Mouse (Mus musculus): ENCODE results near the gene Stra6.

DNA sequence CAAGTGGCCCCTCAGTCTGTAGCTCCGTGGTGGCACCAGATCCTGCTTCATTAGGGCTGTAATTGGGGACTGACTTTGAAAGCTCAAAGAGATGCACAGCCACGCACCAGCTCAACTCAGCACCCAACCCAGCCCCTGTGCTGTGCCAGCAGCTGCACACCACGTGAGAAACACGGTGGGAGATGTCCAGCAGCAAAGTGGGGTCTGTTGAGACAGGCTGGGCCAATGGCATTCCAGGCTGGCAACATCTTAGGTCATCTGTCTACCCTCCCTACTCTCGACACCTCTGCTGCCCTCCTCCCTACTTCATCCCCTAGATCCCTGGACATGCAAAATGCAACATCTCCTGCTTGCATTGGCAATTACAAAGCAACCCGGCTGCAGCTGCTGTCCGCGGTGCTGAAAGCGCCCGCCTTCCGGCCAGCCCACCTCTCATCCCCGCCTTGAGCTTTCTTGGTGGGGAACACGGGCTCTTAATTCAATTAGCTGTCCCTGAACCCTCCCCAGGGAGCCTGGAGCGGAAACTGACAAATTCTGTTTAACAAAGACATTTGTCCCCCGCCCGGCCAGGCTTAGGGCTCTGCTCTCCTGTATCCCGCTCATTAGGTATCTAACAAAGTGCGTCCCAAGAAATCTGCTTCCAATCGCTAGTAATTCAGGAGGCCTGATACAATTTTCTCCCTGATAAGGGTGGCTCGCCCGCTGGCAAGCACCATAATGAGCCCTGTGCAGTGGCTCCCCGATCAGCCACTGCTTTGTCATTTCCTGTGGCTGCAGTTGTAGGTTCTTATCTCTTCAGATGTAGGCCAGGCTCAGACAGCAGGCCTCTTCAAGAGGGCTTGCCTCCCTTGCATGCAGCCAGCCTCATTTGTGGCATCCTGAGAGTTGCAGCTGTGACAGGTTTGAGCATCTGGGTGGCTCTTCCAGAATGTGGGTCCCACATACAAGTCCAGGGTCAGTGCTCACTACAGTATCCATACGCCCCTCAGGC, 2.6 kb upstream of the Stra6 start:
- TF ChIP-seq CTCF (IDR thresholded peaks at IDR 0.05; ENCODE audit: control insufficient read depth, insufficient read depth, insufficient read length) (no peak), CEBPB (IDR thresholded peaks at IDR 0.05; ENCODE audit: low read depth) (no peak), MAX (IDR thresholded peaks at IDR 0.05) (no peak), FOSL1 (IDR thresholded peaks at IDR 0.05; ENCODE audit: insufficient read depth, low read length, poor library complexity, severe bottlenecking) (no peak), MYOG (IDR thresholded peaks at IDR 0.05; ENCODE audit: control insufficient read depth, extremely low read depth, insufficient read length) (no peak), USF1 (IDR thresholded peaks at IDR 0.05; ENCODE audit: low read depth) (no peak), MYOD1 (IDR thresholded peaks at IDR 0.05; ENCODE audit: control insufficient read depth, insufficient read length, low read depth) (no peak)
